Mouse (Mus musculus) heart, adult 8-10 months (tissue): ENCODE results near the gene Gon7. TPM values are rescaled to one million over a fixed set of nuclear protein-coding genes. Genes with fewer than 3 reads are reported as not detected.

ENCODE experiments used
- DNase-seq: peaks from one replicate; pipeline ENCODE4 v3.0.0; 2022; ENCODE audit warnings: low spot score
- total RNA-seq, 4 experiments: library from RNA; stranded (reverse); gene quantifications; 2 replicates each; pipeline ENCODE4 v1.2.4; 2022

Gon7 gene
- total RNA-seq, 4 experiments from 2014 or later: 9.4 to 14.2 (median 10.9) TPM

DNA sequence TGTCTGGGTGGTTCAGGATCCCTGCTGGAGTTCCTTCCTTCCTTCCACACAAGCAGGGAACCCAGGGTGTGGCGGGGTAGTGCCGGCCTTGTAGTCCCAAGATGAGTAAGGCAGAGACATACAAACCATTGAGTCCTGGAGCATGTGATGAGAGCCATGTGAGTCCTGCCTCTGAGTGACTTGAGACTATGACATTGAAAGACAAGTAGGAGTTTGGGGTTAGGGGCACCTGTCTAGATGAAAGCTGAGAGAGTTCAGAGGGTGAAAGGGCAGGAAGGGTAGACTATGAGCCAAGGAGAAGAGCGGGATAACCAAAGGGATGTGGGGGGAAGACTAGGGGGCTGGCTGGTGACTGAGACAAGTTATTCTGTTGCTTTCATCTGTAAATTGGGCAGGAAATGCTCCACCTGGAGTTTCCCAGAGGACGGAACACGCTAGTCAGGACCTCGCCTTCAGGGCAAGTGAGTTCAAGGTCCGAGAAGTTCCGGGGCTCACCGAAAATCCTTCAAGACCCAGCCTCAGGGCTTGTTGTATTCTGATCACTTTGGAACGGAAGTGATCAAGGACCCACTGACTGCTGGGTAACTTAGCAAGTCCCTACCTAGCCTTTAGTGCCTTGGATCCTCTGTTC lies 50.7 kb downstream of the Gon7 start:
- DNase-seq: no peak

DNA sequence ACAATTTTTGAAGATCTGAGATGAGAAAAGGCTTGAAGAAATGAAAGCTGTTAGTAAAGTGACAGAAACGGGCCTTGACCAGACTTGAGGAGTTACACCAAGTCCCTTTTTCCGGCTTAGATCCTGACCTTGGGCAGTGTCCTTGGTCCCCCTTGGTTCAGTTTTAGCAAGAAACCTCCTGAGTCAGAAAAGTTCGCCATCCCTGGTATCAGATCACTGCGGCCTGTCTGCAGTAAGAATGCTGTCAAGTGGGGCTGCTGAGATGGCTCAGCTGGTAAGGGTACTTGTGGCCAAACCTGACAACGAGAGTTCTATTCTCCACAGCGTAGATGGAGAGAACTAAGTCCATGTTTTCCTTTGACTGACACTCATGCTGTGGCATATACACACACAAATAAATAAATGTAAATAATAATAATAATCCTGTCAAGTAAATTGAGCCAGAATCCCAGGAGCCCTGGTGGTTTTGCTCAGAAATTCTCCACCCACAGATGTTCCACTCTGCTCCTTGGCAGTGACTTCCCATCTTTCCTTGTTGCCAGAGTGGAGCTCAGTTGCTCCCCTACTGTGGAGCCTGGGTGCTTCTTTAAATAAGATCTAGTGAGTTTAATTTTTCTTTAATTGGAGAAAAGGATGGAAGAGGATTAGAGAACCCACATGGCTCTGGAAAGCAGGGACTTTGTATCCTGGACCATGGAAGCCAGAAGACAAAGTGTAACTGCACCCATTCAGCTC lies 51.5 kb downstream of the Gon7 start:
- no peak for DNase-seq

DNA sequence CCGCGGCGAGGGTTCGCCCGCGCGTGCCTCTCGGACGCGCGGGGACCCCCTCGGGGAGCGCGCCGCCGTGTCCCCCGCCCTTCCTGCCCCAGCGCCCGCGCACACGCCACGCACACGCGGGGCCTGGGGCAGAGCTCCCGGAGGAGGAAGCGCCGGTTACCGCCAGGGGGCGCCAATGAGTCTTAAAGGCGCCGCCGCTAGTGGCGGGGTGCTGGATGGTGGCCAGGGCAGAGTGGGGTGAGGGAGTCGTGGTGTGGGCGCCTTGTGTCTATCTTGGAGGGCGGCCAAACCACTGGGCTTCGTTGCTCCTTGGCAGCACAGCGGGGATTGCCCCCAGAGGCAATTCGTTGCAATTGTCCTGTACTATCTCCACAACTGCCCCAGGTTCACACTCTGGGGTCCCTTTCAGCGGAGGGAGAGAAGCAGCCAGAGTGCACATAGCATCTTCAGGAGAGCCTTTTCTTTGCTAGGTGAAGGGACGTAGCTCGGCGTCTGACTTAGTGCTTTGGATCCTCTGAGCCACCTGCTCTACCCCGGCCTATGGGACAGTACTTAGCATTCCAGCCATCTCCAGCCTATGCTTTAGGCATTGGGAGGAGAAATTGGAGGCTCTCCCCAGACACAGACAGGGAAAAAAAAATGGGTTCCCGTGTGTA lies 52.3 kb downstream of the Gon7 start:
- DNase-seq: peak; percentile 63

DNA sequence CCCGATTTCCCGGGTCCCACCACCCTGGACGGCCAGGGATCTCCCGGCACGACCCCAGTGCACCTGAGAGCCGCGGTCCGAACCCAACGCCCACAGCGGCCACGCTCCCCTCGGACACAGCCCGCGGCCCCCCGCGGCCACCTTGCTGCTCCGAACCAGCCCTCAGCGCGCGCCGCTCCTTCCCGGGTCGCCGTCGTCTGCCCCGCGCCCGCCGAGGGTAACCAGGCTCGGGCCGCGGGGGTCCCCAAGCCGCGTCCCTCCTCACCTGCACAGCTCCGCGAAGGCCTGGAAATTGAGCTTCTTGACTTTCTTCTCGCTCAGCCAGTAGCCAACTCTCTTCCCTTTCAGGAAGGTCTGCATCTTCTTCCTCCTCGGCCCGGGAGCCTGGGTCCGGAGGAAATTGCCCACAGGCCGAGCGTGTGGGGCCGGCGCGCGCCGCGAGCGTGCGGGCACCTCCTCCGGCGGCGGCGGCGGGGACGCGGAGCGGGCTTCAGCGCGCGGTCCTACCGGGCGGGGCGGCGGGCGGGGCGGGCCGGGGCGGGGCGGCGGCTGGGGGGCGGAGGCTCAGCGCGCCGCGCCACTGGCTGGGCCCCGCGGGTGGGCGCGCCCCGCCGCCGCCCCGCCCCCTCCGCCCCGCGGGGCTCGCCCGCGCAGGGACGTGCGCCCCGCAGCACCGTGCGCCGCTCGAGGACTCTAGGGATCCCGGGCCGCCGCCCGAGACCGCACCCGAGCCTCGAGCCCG lies 53.0 kb downstream of the Gon7 start, which contains the start of gene Itpk1:
TSS of gene Itpk1 (minus strand) at position 474 of the 742 bp plus-strand sequence.
- no peak for DNase-seq

DNA sequence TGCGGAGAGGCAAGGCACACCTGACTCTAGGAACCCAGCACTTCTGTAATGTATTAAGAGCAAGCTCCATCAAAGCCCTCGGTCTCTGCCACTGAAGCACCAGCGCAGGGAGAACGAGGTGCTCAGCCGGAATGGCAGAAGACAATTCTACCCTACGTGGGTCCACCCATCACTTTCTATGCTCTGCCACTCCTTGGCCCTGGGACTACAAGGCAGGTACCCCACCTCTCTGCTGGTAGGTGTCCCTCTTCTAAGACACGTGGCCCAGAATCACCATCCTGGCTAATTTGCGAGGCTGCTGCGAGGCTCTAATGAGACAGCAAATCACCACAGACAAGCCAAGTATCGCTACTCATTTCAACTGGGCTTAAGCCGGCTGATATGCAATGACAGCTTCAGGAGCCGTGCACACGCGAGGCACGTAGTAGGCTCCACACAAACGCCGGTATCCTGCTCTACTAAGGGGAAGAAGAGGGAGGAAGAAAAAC lies 53.6 kb downstream of the Gon7 start:
- no peak for DNase-seq

DNA sequence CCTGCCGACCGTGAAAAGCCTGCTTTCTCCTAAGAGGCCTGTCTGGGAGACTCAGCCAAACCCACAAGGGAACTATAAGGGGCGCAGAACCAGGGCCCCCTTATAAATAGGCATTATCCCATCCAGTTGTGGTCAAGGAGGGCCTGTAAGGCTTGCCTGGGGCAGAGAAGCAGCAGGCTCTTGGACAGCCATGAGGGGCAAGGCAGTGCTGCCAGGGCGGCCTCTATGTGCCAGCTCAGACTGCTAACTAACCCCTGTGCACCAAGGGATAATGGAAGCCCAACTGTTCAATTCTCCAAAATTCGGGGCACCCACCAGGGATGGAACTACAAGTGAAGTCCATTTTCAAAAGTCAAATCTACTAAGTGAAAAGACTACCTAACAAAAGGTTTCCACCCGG lies 54.2 kb downstream of the Gon7 start:
- DNase-seq: no peak

Other genes with a start within 250 kb of the Gon7 start
- gene Chga, start 202.8 kb downstream of the Gon7 start, total RNA-seq: under 1 TPM in 2 of 4 experiments, not detected in 2; 0.14 TPM
- 1 to 10 TPM; 6.9 to 8.0 (median 7.6) TPM for gene Itpk1, start 52.9 kb downstream of the Gon7 start, total RNA-seq
- 1 to 10 TPM; 5.9 to 7.3 (median 6.6) TPM for gene Moap1, start 14.1 kb downstream of the Gon7 start, total RNA-seq
- gene Tmem251, start 14.0 kb downstream of the Gon7 start, total RNA-seq: 1 to 10 TPM; 3.5 to 4.7 (median 4.4) TPM
- gene Gm28051, start within 50 bp of the Gon7 start, total RNA-seq: not detected
- 10 to 100 TPM; 23.1 to 24.9 (median 24.7) TPM for gene Ubr7, start 164 bp upstream of the Gon7 start, total RNA-seq
- gene Gm20604, start 869 bp upstream of the Gon7 start, total RNA-seq: 1 to 10 TPM; 3.6 to 4.5 (median 3.8) TPM
- gene Btbd7, start 120.7 kb upstream of the Gon7 start, total RNA-seq: 10 to 100 TPM; 22.8 to 27.1 (median 26.1) TPM
- not detected for gene Cox8c, start 141.5 kb upstream of the Gon7 start, total RNA-seq
- under 1 TPM in 2 of 4 experiments, not detected in 2; 0.06 to 0.08 TPM for gene Unc79, start 191.1 kb upstream of the Gon7 start, total RNA-seq